Mouse (Mus musculus) kidney, postnatal 36 days (tissue): Measurements from ENCODE around the gene Olfr322.
"Not testable (repeated sequence)": the region's sequence is repeated elsewhere in the genome, so short reads cannot be mapped to it uniquely, and the experiment has no call there.

Experiments
- DNase-seq, 2 experiments: peaks; one replicate each; pipeline ENCODE4 v3.0.0; 2021 to 2022; ENCODE audit warnings: mixed read lengths in 2 of 2

Gene Olfr322

DNA sequence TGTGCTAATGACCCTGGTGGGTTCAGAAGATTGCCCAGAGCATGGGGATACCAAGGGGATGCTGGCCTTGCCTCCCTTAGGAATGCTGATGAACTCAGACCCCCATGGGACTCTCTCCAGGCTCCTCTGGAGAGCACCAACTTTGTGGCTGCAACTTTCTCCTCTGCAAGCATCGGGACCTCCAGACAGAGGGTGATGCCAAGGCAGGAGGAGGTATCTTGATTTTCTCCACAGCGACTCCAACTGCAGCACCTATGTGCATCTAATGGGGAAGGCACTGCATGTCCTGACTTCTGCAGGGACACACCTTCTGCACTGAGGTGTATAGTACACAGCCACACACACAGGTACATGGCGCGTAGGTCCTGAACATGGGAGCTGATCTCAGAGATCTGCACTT lies at the start of gene Olfr322:
Olfr322 (plus strand) TSS at position 187 of the 400 bp plus-strand sequence.
- DNase-seq = no peak

DNA sequence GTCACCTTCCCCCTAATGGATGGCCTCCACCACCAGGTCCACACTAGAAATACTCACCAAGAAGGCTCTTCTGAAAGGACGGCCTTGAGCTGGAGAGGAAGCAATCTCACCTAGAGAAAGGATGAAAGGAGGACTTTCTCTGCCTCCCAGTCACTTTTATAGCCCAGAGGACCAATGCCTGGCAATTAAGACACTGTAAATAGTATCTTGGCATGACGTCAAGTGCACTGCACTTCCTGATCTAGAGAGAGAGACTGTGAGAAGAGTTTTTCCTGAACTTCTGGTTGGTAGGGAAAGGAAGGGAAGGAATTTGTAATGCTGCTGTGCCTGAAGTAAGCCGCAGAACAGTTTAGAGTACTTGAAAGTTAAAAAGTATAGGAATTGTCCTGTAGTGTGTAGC lies 45.2 kb upstream of the Olfr322 start:
- no peak for DNase-seq

DNA sequence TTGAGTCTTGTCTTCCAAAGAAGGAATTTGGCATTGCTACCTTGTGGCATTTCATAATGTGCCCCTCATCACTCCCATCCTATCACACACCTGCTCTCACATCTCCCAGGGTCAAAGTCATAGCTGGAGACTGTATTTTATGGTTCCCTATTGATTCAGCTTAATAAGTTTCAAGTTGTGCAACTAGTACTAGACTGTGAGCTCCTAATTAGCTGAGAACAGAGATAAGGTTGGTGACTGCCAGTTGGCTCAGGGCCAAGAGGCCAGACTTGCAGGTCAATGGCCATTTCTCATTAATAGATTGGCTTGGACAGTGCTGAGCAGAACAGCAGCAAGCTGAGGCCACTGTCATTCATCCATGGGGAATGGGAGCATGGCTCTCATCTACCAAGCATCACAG lies 44.1 kb upstream of the Olfr322 start:
- DNase-seq = peak; percentile 34 to 52

DNA sequence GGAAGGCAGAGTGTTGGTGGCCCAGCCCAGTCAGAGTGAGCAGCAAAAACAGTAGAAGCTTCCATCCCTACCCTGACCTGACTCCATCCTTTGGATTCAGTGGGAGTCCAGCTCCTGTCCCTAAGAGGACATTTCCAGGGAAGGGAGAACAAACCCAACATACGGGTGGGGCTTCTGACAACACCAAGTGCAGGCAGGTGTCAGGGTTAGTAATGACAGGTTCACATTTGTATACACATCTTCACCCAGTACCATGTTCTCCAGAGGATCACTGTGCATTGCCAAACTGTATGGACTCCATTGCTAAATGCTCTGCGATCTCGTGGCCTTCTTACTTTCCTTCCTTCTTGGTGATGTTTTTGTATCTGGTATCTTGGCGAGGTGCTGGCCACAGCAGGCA lies 42.6 kb upstream of the Olfr322 start, which contains the start of gene 2210407C18Rik:
2210407C18Rik (minus strand) TSS at position 101 of the 400 bp plus-strand sequence.
- no peak for DNase-seq

DNA sequence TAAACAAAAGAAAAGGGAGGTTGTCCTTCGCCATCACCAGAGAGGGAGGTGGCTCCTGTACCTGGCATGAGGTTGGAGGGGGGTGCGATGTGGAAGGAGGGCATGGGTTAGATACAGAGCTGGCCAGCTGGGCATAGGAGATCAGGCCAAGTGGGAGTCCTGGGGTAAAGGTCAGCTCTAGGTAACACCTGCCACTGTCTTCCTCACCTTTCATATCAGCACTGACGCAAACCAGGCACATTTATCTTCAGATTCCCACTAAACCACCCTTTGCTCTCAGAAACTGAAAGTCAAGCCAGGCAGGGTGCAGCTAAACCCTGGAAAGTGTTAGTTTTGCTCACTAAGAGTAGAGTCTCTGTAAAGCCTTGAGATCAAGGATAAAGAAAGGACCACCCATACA lies 40.2 kb upstream of the Olfr322 start:
- DNase-seq = no peak

DNA sequence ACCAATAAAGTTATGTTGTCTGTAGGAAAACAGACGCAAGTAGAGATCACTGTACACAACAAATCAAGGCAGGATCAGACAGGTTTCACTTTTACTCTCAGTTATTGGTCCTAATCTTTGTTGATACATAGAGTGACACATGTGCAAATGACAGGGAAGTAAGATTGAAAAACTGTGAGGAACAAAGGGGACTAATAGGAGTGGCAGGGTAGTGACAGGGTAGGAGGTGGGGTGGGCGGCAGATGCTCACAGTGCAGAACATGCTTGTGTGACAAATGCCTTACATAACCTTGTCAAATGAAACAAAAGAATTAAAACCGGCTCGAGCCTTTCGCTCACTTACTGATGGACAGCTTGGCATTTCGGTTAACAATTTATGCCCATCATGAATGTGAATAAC lies 39.8 kb upstream of the Olfr322 start:
- no peak for DNase-seq

DNA sequence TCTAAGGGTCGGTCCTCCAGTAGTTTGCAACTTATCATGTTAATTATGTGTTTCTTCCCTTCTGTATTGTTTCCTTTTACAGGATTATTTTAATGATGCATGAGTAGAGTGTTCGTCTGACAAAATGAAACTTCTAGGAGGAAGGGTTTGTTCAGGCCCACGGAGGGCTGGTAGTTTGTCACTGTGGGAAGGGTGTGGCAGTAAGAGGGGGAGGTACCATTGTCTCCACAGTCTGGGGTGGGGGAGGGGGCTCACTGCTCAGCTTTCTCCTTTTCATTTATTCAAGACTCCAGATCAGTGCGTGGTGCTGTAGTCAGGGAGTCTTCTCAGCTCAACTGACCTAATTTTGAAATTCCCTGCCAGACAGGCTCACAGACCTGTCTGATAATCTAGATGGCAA lies 32.4 kb upstream of the Olfr322 start:
- no peak for DNase-seq

DNA sequence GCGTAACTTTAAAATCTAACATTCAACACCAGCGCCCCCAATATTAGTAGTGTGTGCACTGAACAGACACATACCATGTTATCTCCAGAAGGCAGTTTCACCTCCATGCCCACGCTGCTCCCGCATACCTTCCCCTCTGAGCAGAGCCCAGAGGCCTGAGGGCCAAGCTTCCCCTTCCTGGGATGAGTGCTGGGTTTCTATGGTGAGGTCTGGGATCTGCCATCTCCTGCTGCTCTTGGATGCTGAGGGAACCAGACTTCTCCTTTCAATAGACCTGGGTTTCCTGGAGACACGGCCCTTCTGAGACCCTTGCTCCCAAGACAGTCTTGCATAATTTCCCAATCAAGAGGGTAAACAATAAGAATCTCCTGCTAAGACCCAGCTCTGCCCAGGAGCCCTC lies 28.2 kb upstream of the Olfr322 start, which contains the start of gene Olfr323:
Olfr323 (minus strand) TSS at position 101 of the 400 bp plus-strand sequence.
- DNase-seq = no peak

DNA sequence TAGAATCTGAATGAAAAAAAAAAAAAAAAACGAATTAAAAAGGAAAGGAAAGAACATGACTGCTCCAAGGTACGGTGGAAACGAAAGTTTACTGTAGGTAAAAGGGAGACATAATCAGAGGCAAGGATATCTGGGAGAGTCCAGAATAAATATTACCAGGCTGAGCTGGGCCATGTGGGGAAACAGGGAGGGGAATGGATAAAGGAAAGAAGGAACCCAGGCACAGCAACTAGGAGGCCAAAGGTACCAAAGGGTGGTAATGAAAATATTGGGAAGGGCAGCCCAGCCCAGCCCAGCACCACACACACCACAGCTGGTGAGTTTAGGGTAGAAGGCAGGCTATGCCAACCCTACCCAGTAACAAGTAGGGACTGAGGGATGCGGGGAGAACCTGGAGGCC lies 23.7 kb upstream of the Olfr322 start:
- DNase-seq = no peak

DNA sequence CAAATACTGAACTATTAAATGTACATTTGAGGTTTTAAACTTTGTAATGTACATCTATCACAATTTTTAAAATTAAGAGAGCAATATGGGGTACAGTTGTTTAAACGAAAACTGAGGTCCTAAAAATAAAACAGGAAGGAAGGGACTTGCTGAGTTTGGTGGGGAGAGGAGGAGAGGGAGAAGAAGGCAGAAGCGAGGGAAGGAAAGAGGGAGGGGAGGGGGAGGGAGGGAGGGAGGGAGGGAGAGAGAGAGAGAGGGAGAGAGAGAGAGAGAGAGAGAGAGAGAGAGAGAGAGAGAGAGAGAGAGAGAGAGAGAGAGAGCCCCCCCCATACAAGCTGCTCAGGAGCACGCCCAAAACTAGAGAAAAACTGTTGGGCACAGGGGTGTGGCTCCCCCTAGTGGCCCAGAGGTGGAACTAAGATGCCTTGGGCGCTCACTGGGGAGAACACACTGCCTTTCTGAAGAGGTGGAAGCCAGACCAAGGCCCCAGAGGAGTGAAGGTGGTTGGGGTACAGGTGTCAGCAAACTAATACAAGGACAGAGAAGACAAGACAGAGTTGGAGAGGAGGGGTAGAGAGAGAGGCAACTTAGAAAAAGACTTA lies 22.1 kb upstream of the Olfr322 start:
- peak; percentile 24 to 55 for DNase-seq

DNA sequence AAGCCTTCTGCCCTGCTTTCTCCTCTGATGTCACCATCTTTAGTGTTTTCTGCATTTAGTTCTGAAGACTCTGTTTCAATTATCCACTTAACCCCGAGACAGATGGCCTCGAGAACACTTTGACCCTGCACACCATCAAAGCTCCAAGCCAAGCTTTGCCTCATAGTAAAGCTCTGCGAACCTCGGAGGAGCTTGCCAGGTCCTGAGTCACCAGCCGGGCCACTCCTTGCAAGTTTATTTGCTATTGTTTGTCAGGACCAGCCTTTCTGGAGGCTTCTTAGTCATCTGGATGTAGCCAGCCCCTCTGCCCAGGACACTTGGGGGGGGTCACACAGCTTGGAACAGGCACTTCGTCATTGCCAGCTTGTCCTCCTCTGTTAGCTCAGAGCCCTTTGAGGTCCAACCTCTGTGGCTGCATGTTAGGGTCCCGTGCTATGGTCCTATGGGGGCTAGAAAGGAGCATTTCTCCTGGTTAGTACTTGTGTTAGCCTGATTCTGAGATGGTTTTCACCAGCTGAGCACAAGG lies 20.3 kb upstream of the Olfr322 start:
- DNase-seq = no peak

DNA sequence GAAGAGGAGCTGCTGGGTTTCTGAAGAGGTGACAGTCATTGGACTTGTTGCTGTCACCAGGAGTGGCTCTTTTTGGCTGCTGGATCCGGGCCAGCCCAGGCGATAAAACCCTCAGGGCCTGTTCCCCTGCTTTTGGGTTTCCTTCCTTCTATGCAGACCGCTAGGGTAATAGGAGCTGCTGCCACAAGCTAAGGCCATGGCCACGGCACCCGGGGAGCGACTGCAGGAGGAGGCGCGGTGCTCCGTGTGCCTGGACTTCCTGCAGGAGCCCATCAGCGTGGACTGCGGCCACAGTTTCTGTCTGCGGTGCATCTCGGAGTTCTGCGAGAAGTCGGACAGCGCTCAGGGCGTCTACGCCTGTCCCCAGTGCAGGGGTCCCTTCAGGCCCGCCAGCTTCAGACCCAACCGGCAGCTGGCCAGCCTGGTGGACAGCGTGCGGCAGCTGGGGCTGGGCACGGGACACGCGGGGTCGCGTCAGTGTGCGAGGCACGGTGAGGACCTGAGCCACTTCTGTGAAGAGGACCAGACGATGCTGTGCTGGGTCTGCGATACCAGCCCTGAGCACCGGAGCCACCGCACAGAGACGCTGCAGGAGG lies 18.2 kb upstream of the Olfr322 start, which contains the start of gene Trim58:
Trim58 (plus strand) TSS at position 194 of the 596 bp plus-strand sequence.
- DNase-seq = peak in 1 of 2 experiments; percentile 19

DNA sequence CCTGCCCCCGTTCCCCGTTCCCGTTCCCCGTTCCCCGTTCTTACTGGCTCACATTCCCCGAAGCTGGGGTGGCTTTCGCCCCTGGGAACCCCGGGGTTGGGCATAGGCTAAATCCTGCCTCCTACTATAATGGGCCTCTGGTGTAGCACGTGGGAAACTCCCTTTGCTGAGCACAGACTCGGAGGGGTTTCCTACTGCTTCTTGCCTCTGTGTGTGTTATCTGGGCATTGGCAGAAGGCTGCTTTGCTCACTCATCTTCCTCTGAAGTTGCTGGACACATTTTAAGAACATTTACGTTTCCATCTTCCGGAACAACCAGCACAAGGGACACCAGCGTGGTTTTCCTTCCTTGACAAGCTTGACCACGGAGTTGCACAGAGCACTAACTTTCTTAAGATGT lies 17.5 kb upstream of the Olfr322 start:
- no peak for DNase-seq

DNA sequence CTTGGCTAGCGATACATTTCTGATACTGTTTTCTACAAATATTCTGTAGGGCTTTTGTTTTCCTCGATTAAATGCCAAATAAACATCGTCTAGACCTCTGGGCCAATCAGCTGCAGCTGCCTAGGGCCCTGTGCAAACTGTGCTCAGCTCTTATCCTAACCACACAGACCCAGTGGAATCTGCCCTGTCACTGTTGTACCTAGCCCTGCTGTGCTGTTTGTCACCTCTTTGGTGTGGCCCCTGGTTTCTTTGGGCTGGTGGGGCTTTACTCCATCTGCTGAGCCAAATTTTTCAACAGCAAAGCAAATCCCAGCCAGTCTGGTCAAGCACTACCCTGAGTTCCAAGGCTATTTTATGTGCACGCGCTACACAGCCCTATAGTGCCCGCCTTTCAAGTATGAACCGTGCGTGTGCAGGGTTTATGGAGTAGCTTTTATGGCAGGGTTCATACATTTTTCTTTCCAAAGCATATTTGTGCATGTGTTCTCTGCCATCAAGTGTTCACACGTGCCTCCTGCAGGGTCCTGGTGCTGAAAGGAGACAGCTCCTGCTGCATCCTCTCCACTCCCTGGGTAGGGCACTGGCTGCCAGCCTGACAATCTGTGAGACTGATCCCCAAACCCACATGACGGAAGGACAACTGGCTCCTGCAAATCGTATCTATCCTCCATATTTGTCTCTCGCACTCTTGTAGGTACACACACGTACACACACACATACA lies 16.8 kb upstream of the Olfr322 start:
- DNase-seq = no peak

DNA sequence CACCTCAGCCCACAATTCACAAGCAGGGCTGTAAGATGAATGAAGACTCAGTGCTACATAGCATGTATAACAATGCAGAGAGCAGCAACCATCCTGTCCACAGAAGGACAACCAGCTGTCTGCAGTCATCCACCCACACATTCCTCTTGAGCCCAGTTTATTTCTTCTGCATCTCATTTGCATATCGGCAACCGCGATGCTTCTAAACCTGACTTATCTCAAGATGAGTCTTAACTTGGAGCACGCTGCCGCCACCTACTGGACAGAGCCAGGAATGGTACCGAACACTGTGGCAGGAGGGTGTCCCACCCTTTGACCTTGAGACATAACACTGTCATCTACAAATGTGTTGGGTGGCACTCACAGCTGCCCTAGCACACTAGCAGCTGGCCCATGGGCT lies 15.2 kb upstream of the Olfr322 start:
- DNase-seq = peak in 1 of 2 experiments; percentile 20

DNA sequence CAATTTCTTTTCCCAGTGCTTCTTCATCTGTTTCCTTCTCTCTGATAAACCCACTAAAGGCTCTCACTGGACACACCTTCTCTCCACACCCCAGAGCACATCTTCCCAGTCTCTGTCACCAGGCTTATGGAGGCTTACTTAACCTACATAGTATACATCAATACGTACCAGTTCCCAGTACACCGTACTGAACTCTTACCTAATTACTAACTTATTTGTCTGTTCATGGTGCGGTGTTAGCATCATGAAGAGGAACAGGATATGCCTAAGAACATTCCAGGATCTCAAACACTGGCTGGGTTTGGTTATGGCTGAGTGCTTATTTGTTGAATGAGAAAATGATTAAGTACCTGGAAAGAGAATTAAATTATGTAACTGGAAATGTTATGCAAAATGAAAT lies 3.4 kb upstream of the Olfr322 start:
- DNase-seq = no peak

DNA sequence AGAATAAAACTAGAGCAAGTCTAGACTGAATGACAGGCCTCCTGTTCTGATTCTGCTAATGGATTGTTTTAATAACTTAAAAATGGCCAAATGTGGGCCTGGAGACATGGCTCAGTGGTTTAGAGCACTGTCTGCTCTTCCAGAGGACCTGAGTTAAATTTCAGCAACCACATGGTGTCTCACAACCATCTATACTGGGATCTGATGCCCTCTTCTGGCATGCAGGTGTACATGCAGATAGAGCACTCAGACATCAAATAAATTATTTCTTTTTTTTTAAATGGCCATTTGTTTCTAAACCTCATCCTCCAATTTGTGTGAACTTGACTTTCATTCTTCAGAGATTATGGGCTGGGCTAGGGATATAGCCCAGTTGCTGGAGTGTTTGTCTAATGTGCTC lies 10.7 kb downstream of the Olfr322 start:
- DNase-seq = no peak

DNA sequence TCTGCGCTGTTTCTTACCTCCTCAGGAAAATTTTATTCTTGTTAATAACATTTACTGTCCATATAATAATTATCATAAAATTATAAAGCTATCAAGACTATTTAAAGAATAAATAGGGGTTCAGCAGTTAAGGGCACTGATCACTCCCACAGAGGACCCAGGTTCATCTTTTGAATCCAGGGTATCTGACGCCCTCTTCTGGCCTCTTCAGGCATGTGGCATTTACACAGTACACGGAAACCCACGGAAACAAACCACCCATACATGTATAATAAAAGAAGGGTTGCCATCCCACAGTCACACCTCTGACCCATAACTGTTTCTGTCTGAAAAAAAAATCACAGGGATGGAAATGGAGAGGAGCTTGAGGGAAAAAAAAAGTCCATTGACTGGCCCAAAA lies 13.2 kb downstream of the Olfr322 start:
- peak in 1 of 2 experiments; percentile 14 for DNase-seq

DNA sequence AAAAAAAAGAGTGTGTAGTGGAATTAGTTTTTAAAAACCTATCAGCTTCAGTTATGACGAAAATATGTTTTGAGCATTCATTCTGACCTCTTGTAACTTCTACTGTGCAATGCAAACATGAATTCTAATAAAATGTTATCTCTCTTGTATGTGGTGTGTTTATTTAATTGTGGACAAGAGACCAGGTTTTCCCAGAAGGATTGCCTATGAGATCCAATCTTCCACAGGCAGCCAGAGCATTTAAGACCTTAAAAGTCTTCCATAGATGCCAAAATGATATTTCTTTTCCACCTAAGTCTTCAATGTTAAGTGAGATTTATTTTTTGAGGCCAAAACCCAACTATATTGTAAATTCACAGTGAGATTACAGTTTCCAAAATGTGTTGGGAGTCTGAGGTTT lies 22.2 kb downstream of the Olfr322 start, which contains the start of gene Olfr320:
Olfr320 (plus strand) TSS at position 301 of the 400 bp plus-strand sequence.
- no peak for DNase-seq

DNA sequence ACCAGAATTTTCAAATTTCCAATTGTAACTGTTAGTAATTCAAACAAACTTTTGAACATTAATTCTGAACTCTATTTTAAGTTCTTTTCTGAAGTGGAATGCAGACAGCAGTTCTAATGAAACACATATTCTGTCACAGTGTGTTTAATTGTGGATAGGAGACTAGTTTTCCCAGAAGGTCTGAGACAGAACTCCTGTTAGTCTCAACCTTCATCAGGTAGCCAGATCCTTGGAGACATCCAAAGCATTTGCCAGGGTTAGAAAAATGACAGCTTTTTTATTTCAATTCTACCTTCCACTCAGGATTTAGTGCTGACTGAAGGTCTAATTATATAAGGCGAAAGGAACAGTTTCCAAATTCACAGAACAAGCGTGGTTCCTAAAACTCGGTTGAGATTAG lies 40.3 kb downstream of the Olfr322 start, which contains the start of gene Olfr319:
Olfr319 (plus strand) TSS at position 301 of the 400 bp plus-strand sequence.
- DNase-seq = no peak

DNA sequence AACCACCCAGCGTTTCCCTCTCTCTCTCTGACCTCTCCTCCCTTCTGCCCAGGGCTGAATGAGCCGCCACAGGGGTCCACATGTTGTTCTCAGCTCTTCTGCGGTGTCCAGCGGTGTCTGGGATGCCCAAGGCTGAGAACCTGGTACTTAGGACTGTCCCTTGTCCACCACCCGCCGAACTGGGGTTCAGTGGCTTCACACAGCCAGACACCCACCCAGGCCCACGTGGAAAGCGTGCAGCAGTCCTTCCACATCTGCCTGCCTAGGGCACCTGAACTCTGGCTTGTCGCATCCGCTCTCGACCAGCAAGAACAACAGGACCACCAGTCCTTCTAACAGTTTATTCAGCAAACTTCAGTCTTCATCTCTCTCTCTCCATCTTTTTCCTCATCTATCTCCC lies 50.5 kb downstream of the Olfr322 start:
- DNase-seq = no peak

DNA sequence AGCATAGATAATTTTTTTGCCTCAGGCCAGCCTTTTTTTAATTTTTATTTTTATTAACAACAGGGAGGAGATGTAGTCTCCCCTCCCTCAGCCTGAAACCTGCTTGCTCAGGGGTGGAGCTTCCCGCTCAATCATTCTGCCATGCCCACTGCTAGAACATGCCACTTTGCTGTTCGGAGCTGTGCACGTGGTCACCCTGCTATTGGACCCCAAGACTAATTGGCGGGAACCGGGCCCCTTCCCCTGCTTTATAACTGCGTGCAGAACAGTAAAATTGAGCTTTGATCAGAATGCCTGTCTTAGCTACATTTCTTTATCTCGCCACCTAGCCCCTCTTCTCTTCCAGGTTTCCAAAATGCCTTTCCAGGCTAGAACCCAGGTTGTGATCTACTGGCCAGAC lies 59.1 kb downstream of the Olfr322 start:
- not testable (repeated sequence) for DNase-seq
